Comparison of ENCODE assay signal across 9 mouse cellular contexts in the genomic region with DNA sequence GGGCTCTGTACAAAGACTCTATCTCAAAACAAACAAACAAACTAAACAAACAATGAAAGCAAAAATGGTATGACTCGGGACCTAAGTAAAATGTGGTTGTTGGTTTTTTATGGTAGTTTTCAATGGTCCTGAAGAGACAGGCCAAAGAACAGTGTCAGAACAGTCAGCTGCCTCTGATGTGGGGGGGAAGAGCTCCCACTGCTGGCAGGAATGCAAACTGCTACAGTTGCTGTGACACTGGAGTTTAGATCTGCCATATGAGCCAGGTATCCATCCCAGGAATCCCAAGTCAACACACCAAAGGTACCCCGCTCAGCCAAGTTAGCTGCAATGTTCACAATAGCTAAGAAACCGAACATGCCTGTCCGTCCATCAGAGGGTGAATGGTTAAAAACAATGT. TPM values are rescaled to one million over a fixed set of nuclear protein-coding genes. Genes with fewer than 3 reads are reported as not detected.
DNase-seq lines count a peak whose midpoint lies in the region; ATAC-seq and TF ChIP-seq lines count a peak whose summit lies in the region.
"Had no signal": no experiment of that assay in that cellular context is flagged by ENCODE, and none has a peak within 500 bp of the region (broad histone marks: within the 10 kb centered on the region; RNA-seq: fewer than 3 reads in every experiment).

No protein-coding gene starts in this region.

- TF ChIP-seq EP300 in liver, postnatal 0 days (IDR thresholded peaks at IDR 0.05; ENCODE audit: low read depth): no peak

- H3K36me3 ChIP-seq in kidney, embryonic 15.5 days: peaks cover 90% of the 10 kb centered on the region
- H3K36me3 ChIP-seq in E14TG2a.4 (ENCODE audit: insufficient read depth, low read length): peaks cover 55% of the 10 kb centered on the region
- H3K36me3 ChIP-seq in liver, postnatal 0 days (replicated peaks; ENCODE audit: insufficient read depth, low read length): peaks cover 42% of the 10 kb centered on the region

- H3K27ac ChIP-seq in kidney, embryonic 15.5 days: no peak overlapping the region
- no peak overlapping the region for H3K27ac ChIP-seq in liver, postnatal 0 days (ENCODE audit: low read depth)

- TF ChIP-seq CTCF in E14TG2a.4 (conservative IDR thresholded peaks at IDR 0.05; ENCODE audit: low read length): peak; percentile 31
- peak; percentile 97 for TF ChIP-seq CTCF in liver, postnatal 0 days (IDR thresholded peaks at IDR 0.05; ENCODE audit: low read depth)

- H3K4me3 ChIP-seq in kidney, embryonic 15.5 days (replicated peaks): no peak overlapping the region
- H3K4me3 ChIP-seq in E14TG2a.4 (replicated peaks; ENCODE audit: low read length): no peak overlapping the region
- H3K4me3 ChIP-seq in liver, postnatal 0 days (ENCODE audit: low read depth, low read length): no peak overlapping the region
- H3K4me3 ChIP-seq: megakaryocyte, embryonic 14.5 days had no signal

- H3K9ac ChIP-seq in kidney, embryonic 15.5 days: no peak overlapping the region
- no peak overlapping the region for H3K9ac ChIP-seq in liver, postnatal 0 days (replicated peaks)

- 70% methylated on average over 4 of the region's 4 CpGs for WGBS in kidney, embryonic 15.5 days
- 50% methylated on average over 4 of the region's 4 CpGs for WGBS in liver, postnatal 0 days (ENCODE audit: insufficient replicate concordance)

- peak; percentile 36 for DNase-seq in kidney, adult 11 months
- DNase-seq in brain, embryonic 18.5 days (ENCODE audit: low read depth, low spot score): peak; percentile 14
- DNase-seq in kidney, postnatal 14 days: peak; percentile 60
- peak; percentile 79 for DNase-seq in liver, postnatal 0 days
- DNase-seq in skeletal muscle tissue, adult 2 months (ENCODE audit: low read depth, low spot score): peak; percentile 36

- no peak for ATAC-seq in kidney, embryonic 15.5 days (replicated peaks; ENCODE audit: low FRiP score)
- peak; percentile 72; the same call in 1 of the 2 replicates for ATAC-seq in frontal cortex, adult (ENCODE audit: low TSS enrichment)
- ATAC-seq in liver, postnatal 0 days: peak; percentile 44; the same call in 1 of the 2 replicates

- H3K4me1 ChIP-seq in kidney, embryonic 15.5 days: no peaks in the 10 kb centered on the region
- peaks cover 24% of the 10 kb centered on the region for H3K4me1 ChIP-seq in E14TG2a.4 (replicated peaks; ENCODE audit: low read depth, low read length)
- no peaks in the 10 kb centered on the region for H3K4me1 ChIP-seq in liver, postnatal 0 days (ENCODE audit: insufficient read depth)

- H3K4me2 ChIP-seq in kidney, embryonic 15.5 days: no peak overlapping the region
- no peak overlapping the region for H3K4me2 ChIP-seq in liver, postnatal 0 days (ENCODE audit: low read depth, low read length)

- H3K9me3 ChIP-seq in kidney, embryonic 15.5 days (replicated peaks): no peaks in the 10 kb centered on the region
- no peaks in the 10 kb centered on the region for H3K9me3 ChIP-seq in E14TG2a.4 (ENCODE audit: low read length)
- no peaks in the 10 kb centered on the region for H3K9me3 ChIP-seq in liver, postnatal 0 days (ENCODE audit: low read length)
- H3K9me3 ChIP-seq: megakaryocyte, embryonic 14.5 days had no signal

- no peaks in the 10 kb centered on the region for H3K27me3 ChIP-seq in kidney, embryonic 15.5 days
- no peaks in the 10 kb centered on the region for H3K27me3 ChIP-seq in E14TG2a.4 (ENCODE audit: insufficient read depth, low read length)
- H3K27me3 ChIP-seq in liver, postnatal 0 days (ENCODE audit: insufficient read depth, low read length): no peaks in the 10 kb centered on the region
- H3K27me3 ChIP-seq: megakaryocyte, embryonic 14.5 days had no signal

RNA-seq across cellular contexts. Expression of a gene that starts 19.1 kb away (rescaled TPM):
- polyA plus RNA-seq in kidney, embryonic 15.5 days (2015; fragmentation: Nextera tagmentation; extraction: Ambion mirVana): 0.68 TPM in 1 of 2 replicates, not detected in the other
- polyA plus RNA-seq in liver, postnatal 0 days (2015; fragmentation: Nextera tagmentation; extraction: Ambion mirVana): 0.19 and 0.25 TPM in 2 replicates

RNA-seq across cellular contexts. Expression of a gene that starts 25.2 kb away (rescaled TPM):
- 27.7 and 31.5 TPM in 2 replicates for polyA plus RNA-seq in kidney, embryonic 15.5 days (2015; fragmentation: Nextera tagmentation; extraction: Ambion mirVana)
- 3.3 and 3.6 TPM in 2 replicates for polyA plus RNA-seq in liver, postnatal 0 days (2015; fragmentation: Nextera tagmentation; extraction: Ambion mirVana)

RNA-seq across cellular contexts. Expression of a gene that starts 25.2 kb away (rescaled TPM):
- polyA plus RNA-seq in kidney, embryonic 15.5 days (2015; fragmentation: Nextera tagmentation; extraction: Ambion mirVana): 42.3 and 43.8 TPM in 2 replicates
- 18.8 TPM in 2 replicates for polyA plus RNA-seq in liver, postnatal 0 days (2015; fragmentation: Nextera tagmentation; extraction: Ambion mirVana)

RNA-seq across cellular contexts. Expression of a gene that starts 27.9 kb away (rescaled TPM):
- polyA plus RNA-seq in kidney, embryonic 15.5 days (2015; fragmentation: Nextera tagmentation; extraction: Ambion mirVana): 2.6 and 2.9 TPM in 2 replicates
- 0.38 and 0.63 TPM in 2 replicates for polyA plus RNA-seq in liver, postnatal 0 days (2015; fragmentation: Nextera tagmentation; extraction: Ambion mirVana)

RNA-seq across cellular contexts. Expression of a gene that starts 38.3 kb away (rescaled TPM):
- 0.23 TPM in 1 of 2 replicates, not detected in the other for polyA plus RNA-seq in kidney, embryonic 15.5 days (2015; fragmentation: Nextera tagmentation; extraction: Ambion mirVana)
- 2.3 and 2.4 TPM in 2 replicates for polyA plus RNA-seq in liver, postnatal 0 days (2015; fragmentation: Nextera tagmentation; extraction: Ambion mirVana)

Comparison
In these comparisons a context has a peak if more than half of its experiments do, and no peak if none do; other contexts are left out.
1. DNase-seq: peak in every context shown above with its lines; median percentile 79 in liver, postnatal 0 days; 60 in kidney, postnatal 14 days; 36 in kidney, adult 11 months; 36 in skeletal muscle tissue, adult 2 months; 14 in brain, embryonic 18.5 days.